Mouse (Mus musculus) embryo, embryonic 10.5 days (tissue): ENCODE measurements around the gene Kcnab1.
A peak's percentile ranks its signal among the peaks of the same experiment; 100 is the strongest.

Experiments
- DNase-seq: peaks from one replicate; pipeline ENCODE4 v3.0.0-alpha.2; 2015; ENCODE audit warnings: low spot score

Gene Kcnab1

GRCm38 (mm10) chr3:65204356-65205075, 95.3 kb downstream of the Kcnab1 start:
- peak; percentile 26 for DNase-seq

- DNase-seq: peak; percentile 33
These were observed 96.4 kb downstream of the Kcnab1 start for GRCm38 (mm10) chr3:65205539-65206020.

DNA sequence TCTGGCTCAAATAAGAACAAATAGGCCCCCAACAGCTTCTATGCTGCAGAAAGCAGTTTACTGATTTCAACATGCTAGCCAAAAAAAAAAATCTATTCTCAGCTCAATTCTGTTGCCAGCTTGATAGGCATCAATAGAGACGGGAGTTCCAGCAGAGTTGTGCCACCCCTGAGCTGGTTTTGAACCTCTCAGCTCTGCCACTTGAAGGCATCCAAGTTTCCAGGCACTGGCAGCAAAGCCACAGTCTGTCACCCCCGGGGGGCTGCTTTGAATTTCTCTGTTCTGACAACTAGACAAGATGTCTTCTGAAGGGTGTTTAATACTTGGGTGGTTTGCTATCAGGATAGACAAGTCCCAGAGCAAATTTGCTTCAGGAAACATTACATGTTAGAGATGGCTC, 104.5 kb downstream of the Kcnab1 start:
- DNase-seq: no peak

GRCm38 (mm10) chr3:65214635-65215034, 105.5 kb downstream of the Kcnab1 start:
- no peak for DNase-seq

DNA sequence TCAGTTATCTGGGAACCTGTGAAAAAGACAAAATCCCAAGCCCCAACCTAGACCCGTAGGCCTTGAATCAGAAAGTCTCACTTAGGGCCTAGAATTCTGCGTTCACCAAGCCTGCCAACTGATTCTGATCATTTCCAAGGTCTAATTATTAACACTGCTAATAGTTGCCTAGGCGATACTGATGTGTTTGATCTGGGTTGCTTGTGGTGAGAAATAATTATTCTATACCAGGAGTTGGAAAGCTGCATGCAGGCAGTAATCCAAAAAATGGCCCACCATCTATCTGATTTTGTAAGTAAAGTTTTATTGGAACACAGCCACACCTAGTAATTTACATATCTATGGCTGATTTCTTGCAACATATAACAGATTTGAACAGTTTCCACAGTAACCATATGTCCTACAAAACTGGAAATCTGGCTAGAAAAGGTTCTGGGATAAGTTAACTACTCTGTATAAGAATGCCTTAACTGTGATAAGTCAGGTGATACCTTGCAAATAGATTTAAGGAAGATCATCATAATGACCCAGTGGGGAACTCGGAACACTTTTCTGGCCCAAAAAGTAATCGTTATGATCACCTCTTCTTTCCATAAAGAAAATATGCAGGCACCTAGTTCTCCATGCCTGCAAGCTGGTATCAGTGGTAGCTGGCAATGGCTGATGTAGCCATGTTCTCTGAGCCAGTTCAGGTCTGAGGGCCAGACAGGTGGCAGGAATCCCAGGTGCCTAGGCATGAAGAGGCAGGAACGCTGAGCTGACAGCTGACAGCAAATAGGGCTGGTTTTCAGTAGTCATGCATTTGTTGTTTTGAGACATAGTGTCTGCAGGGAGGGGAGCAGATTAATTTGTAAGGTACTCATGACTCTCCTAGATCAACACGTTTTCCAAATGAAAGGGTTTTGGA, 108.7 kb downstream of the Kcnab1 start:
- DNase-seq: no peak

- DNase-seq: no peak
These were observed 111.1 kb downstream of the Kcnab1 start for GRCm38 (mm10) chr3:65220287-65220686.

- DNase-seq: no peak
These were observed 114.5 kb downstream of the Kcnab1 start for GRCm38 (mm10) chr3:65223635-65224034.

GRCm38 (mm10) chr3:65230978-65231377, 121.8 kb downstream of the Kcnab1 start:
- no peak for DNase-seq

GRCm38 (mm10) chr3:65231419-65232090, 122.4 kb downstream of the Kcnab1 start:
- DNase-seq: no peak

GRCm38 (mm10) chr3:65249023-65249422, 139.8 kb downstream of the Kcnab1 start:
- no peak for DNase-seq

- no peak for DNase-seq
These were observed 151.3 kb downstream of the Kcnab1 start for GRCm38 (mm10) chr3:65260521-65260920.

DNA sequence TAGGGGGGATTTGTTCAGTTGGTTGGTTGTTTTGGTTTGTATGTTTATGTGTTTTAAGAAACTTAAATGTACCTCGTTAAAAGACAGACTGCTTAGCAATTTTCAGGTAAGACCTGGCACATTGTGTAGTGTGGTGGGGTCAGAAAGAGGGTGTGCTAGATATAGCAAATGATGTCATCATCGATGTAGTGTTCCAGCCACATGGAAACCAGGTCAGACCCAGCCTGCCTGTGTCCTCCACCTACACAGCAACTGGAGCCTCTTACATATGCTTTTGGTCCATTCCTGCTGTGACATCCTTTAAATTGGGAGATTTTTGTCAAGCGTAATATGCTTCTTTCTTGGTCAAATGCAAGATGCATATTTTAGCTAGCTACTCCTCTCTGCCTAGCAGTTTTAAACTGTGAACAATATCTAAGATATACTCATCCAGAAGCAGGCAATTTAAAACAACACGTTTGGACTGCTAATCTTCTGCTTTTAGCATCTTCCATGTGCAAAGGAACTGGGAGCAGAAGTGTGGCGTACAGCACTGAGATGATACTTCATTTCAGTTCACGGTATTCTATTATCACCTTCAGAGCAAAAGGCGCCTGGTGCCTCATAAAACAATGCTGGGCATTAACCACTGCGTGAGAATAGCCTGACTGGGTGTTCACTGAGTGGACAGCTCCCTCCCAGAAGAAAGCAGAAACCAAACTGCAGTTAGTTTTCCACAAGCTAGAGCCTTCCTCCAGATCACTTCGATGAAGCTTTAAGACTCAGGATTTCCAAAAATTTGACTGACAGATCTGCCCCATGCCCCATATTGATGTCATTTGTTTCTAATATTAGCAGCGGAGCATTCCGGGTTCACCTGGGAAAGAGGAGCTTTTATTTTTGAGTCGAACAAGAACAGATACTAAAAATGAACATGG, 153.6 kb downstream of the Kcnab1 start:
- no peak for DNase-seq

DNA sequence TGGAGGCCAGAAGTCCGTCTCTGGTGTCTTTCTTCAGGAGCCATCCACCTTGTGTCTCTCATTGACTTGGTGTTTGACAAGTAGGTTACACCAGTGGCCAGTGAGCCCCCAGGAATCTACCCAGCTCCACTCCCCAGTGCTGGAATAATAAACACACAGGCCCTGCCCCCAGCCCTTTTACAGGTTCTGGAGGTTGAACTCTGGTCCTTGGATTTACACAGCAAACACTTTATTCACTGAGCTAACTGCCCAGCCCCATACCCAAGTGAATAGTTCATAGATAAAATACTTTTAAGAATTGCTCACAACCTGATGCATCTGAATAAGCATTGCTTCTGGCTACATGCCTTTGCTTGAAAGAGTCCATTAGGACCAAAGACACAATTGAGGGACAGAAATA, 164.1 kb downstream of the Kcnab1 start:
- no peak for DNase-seq

DNA sequence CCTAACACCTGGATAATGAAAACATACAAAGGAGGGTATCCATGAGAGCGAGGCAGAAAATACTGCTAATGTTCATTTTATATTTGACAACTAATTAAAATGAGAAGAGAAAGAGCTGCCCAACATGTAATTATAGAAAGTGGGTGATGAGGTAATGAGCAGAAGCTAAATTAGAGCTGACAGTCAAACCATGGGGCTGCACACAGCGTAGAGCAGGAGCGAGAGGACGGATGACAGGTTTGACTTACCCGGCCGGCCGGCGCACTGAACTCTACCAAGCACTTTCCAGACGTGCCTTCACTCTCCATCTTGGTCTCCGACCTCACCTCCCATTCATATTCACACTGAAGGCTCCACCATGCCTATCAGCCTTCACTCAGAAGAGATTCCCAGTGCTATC, 168.6 kb downstream of the Kcnab1 start:
- no peak for DNase-seq

GRCm38 (mm10) chr3:65283366-65283765, 174.2 kb downstream of the Kcnab1 start:
- DNase-seq: no peak

GRCm38 (mm10) chr3:65288994-65289393, 179.8 kb downstream of the Kcnab1 start:
- no peak for DNase-seq

GRCm38 (mm10) chr3:65296996-65297395, 187.8 kb downstream of the Kcnab1 start:
- DNase-seq: peak; percentile 28

GRCm38 (mm10) chr3:65299205-65299604, 190.0 kb downstream of the Kcnab1 start:
- DNase-seq: no peak

- no peak for DNase-seq
These were observed 192.3 kb downstream of the Kcnab1 start for GRCm38 (mm10) chr3:65301531-65301930.

- DNase-seq: peak; percentile 27
These were observed 193.4 kb downstream of the Kcnab1 start for GRCm38 (mm10) chr3:65302559-65302958.

GRCm38 (mm10) chr3:65315837-65316236, 206.7 kb downstream of the Kcnab1 start:
- no peak for DNase-seq
